Mouse (Mus musculus): Measurements from ENCODE around the gene Plekha6.

Plekha6 gene

GRCm38 (mm10) chr1:133276983-133277382, 113.0 kb downstream of the Plekha6 start:
- peak; percentile 37 for DNase-seq (ENCODE audit: low spot score)

GRCm38 (mm10) chr1:133278539-133278938, 114.5 kb downstream of the Plekha6 start:
- no peak for DNase-seq (ENCODE audit: low spot score)

GRCm38 (mm10) chr1:133278946-133279631, 115.1 kb downstream of the Plekha6 start:
- DNase-seq (ENCODE audit: low spot score) = no peak

- DNase-seq (ENCODE audit: low spot score) = no peak
These were observed 115.7 kb downstream of the Plekha6 start for GRCm38 (mm10) chr1:133279632-133280093.

- DNase-seq (ENCODE audit: low spot score) = no peak
These were observed 116.5 kb downstream of the Plekha6 start for GRCm38 (mm10) chr1:133280537-133280936.

GRCm38 (mm10) chr1:133285907-133286306, 121.9 kb downstream of the Plekha6 start:
- DNase-seq (ENCODE audit: low spot score) = no peak

- DNase-seq (ENCODE audit: low spot score) = no peak
These were observed 123.0 kb downstream of the Plekha6 start for GRCm38 (mm10) chr1:133287051-133287450.

GRCm38 (mm10) chr1:133287880-133288279, 123.9 kb downstream of the Plekha6 start:
- DNase-seq (ENCODE audit: low spot score) = no peak

GRCm38 (mm10) chr1:133291888-133292287, 127.9 kb downstream of the Plekha6 start:
- DNase-seq (ENCODE audit: low spot score) = no peak

- no peak for DNase-seq (ENCODE audit: low spot score)
These were observed 128.6 kb downstream of the Plekha6 start for GRCm38 (mm10) chr1:133292608-133293007.

- peak; percentile 90 for DNase-seq (ENCODE audit: low spot score)
These were observed 132.4 kb downstream of the Plekha6 start for GRCm38 (mm10) chr1:133296376-133296775.

- no peak for DNase-seq (ENCODE audit: low spot score)
These were observed 134.8 kb downstream of the Plekha6 start for GRCm38 (mm10) chr1:133298816-133299215.

- DNase-seq (ENCODE audit: low spot score) = peak; percentile 82
These were observed 138.5 kb downstream of the Plekha6 start for GRCm38 (mm10) chr1:133302540-133302939.

GRCm38 (mm10) chr1:133306842-133307241, 142.8 kb downstream of the Plekha6 start:
- DNase-seq (ENCODE audit: low spot score) = peak; percentile 73

GRCm38 (mm10) chr1:133307318-133307717, 143.3 kb downstream of the Plekha6 start:
- DNase-seq (ENCODE audit: low spot score) = peak; percentile 83

- DNase-seq (ENCODE audit: low spot score) = no peak
These were observed 145.8 kb downstream of the Plekha6 start, which contains the start of gene Golt1a for GRCm38 (mm10) chr1:133309652-133310267. Gene Golt1a, plus strand, starts transcription at chr1:133309800.

GRCm38 (mm10) chr1:133311240-133311639, 147.2 kb downstream of the Plekha6 start:
- peak; percentile 51 for DNase-seq (ENCODE audit: low spot score)

- peak; percentile 48 for DNase-seq (ENCODE audit: low spot score)
These were observed 147.9 kb downstream of the Plekha6 start for GRCm38 (mm10) chr1:133311946-133312345.

- peak; percentile 59 for DNase-seq (ENCODE audit: low spot score)
These were observed 150.4 kb downstream of the Plekha6 start for GRCm38 (mm10) chr1:133314364-133314763.

- no peak for DNase-seq (ENCODE audit: low spot score)
These were observed 151.8 kb downstream of the Plekha6 start for GRCm38 (mm10) chr1:133315775-133316174.

GRCm38 (mm10) chr1:133316577-133316976, 152.6 kb downstream of the Plekha6 start:
- DNase-seq (ENCODE audit: low spot score) = no peak

GRCm38 (mm10) chr1:133317149-133317548, 153.1 kb downstream of the Plekha6 start:
- no peak for DNase-seq (ENCODE audit: low spot score)

GRCm38 (mm10) chr1:133321267-133321925, 157.4 kb downstream of the Plekha6 start, which contains the start of gene Kiss1:
Gene Kiss1, plus strand, starts transcription at chr1:133321875.
- no peak for DNase-seq (ENCODE audit: low spot score)
